Mouse (Mus musculus) NIH3T3 (cell line): ENCODE results near the gene Ankmy2.

Experiments used
- DNase-seq: peaks from one replicate; pipeline ENCODE4 v3.0.0-alpha.2; 2012; ENCODE audit warnings: low read depth

Ankmy2 gene

GRCm38 (mm10) chr12:36156637-36157303 is at the start of gene Ankmy2:
Ankmy2 (plus strand) TSS chr12:36157114.
- DNase-seq, result peak; percentile 95

- no peak for DNase-seq
These were observed 48.5 kb upstream of the Ankmy2 start for GRCm38 (mm10) chr12:36108442-36108841.

- no peak for DNase-seq
These were observed 46.5 kb upstream of the Ankmy2 start for GRCm38 (mm10) chr12:36110457-36110856.

- no peak for DNase-seq
These were observed 45.8 kb upstream of the Ankmy2 start for GRCm38 (mm10) chr12:36111110-36111509.

GRCm38 (mm10) chr12:36112081-36112480 is 44.8 kb upstream of the Ankmy2 start:
- DNase-seq, result peak; percentile 50

GRCm38 (mm10) chr12:36117161-36117560 is 39.8 kb upstream of the Ankmy2 start:
- no peak for DNase-seq

GRCm38 (mm10) chr12:36119244-36119643 is 37.7 kb upstream of the Ankmy2 start:
- no peak for DNase-seq

GRCm38 (mm10) chr12:36126049-36126448 is 30.9 kb upstream of the Ankmy2 start:
- DNase-seq, result no peak

GRCm38 (mm10) chr12:36129826-36130225 is 27.1 kb upstream of the Ankmy2 start:
- DNase-seq, result no peak

- DNase-seq, result no peak
These were observed 24.7 kb upstream of the Ankmy2 start for GRCm38 (mm10) chr12:36132254-36132653.

GRCm38 (mm10) chr12:36132668-36133067 is 24.2 kb upstream of the Ankmy2 start:
- no peak for DNase-seq

- no peak for DNase-seq
These were observed 23.4 kb upstream of the Ankmy2 start for GRCm38 (mm10) chr12:36133547-36133946.

GRCm38 (mm10) chr12:36134111-36134510 is 22.8 kb upstream of the Ankmy2 start:
- DNase-seq, result no peak

- DNase-seq, result no peak
These were observed 21.5 kb upstream of the Ankmy2 start for GRCm38 (mm10) chr12:36135409-36135808.

GRCm38 (mm10) chr12:36136285-36136684 is 20.6 kb upstream of the Ankmy2 start:
- DNase-seq, result no peak

GRCm38 (mm10) chr12:36137192-36137591 is 19.7 kb upstream of the Ankmy2 start:
- DNase-seq, result no peak

GRCm38 (mm10) chr12:36140401-36140800 is 16.5 kb upstream of the Ankmy2 start:
- DNase-seq, result peak; percentile 41

GRCm38 (mm10) chr12:36146230-36147011 is 10.5 kb upstream of the Ankmy2 start:
- peak; percentile 8 for DNase-seq

GRCm38 (mm10) chr12:36150265-36150664 is 6.6 kb upstream of the Ankmy2 start:
- no peak for DNase-seq

- DNase-seq, result no peak
These were observed 6.2 kb upstream of the Ankmy2 start for GRCm38 (mm10) chr12:36150737-36151136.

- peak; percentile 30 for DNase-seq
These were observed 1.7 kb upstream of the Ankmy2 start for GRCm38 (mm10) chr12:36155141-36155641.

- DNase-seq, result no peak
These were observed 745 bp upstream of the Ankmy2 start for GRCm38 (mm10) chr12:36156101-36156636.

- DNase-seq, result no peak
These were observed 357 bp downstream of the Ankmy2 start for GRCm38 (mm10) chr12:36157304-36157637.
